Mouse (Mus musculus): ENCODE results near the gene Gm9508.
"Not testable (repeated sequence)": the region's sequence is repeated elsewhere in the genome, so short reads cannot be mapped to it uniquely, and the experiment has no call there.

Gene Gm9508

GRCm38 (mm10) chr10:77697133-77697532 is at the start of gene Gm9508:
Gene Gm9508, minus strand, starts transcription at chr10:77697233.
- no peak for DNase-seq (ENCODE audit: low spot score in 2 of 2)

GRCm38 (mm10) chr10:77741924-77742688 is 45.1 kb upstream of the Gm9508 start, which contains the start of gene Gm18596:
Gene Gm18596, minus strand, starts transcription at chr10:77742638.
- DNase-seq (ENCODE audit: low spot score in 2 of 2), result peak in 1 of 2 experiments; percentile 15

- DNase-seq (ENCODE audit: low spot score in 2 of 2), result no peak
Observed at GRCm38 (mm10) chr10:77738929-77739328, 41.9 kb upstream of the Gm9508 start.

- no peak for DNase-seq (ENCODE audit: low spot score in 2 of 2)
Observed at GRCm38 (mm10) chr10:77735928-77736327, 38.9 kb upstream of the Gm9508 start.

- no peak for DNase-seq (ENCODE audit: low spot score in 2 of 2)
Observed at GRCm38 (mm10) chr10:77729241-77729640, 32.2 kb upstream of the Gm9508 start.

GRCm38 (mm10) chr10:77728280-77728679 is 31.2 kb upstream of the Gm9508 start:
- no peak for DNase-seq (ENCODE audit: low spot score in 2 of 2)

- no peak for DNase-seq (ENCODE audit: low spot score in 2 of 2)
Observed at GRCm38 (mm10) chr10:77726186-77726585, 29.2 kb upstream of the Gm9508 start, which contains the start of gene Gm10100. Gene Gm10100, plus strand, starts transcription at chr10:77726486.

GRCm38 (mm10) chr10:77724855-77725254 is 27.8 kb upstream of the Gm9508 start:
- no peak for DNase-seq (ENCODE audit: low spot score in 2 of 2)

- DNase-seq (ENCODE audit: low spot score in 2 of 2), result not testable (repeated sequence)
Observed at GRCm38 (mm10) chr10:77720299-77720698, 23.3 kb upstream of the Gm9508 start, which contains the start of gene Krtap12-1. Gene Krtap12-1, plus strand, starts transcription at chr10:77720599.

GRCm38 (mm10) chr10:77715507-77715906 is 18.5 kb upstream of the Gm9508 start, which contains the start of gene Gm10142:
Gene Gm10142, plus strand, starts transcription at chr10:77715807.
- DNase-seq (ENCODE audit: low spot score in 2 of 2), result no peak

- no peak for DNase-seq (ENCODE audit: low spot score in 2 of 2)
Observed at GRCm38 (mm10) chr10:77713734-77714133, 16.7 kb upstream of the Gm9508 start.

- not testable (repeated sequence) for DNase-seq (ENCODE audit: low spot score in 2 of 2)
Observed at GRCm38 (mm10) chr10:77711157-77711556, 14.1 kb upstream of the Gm9508 start, which contains the start of gene Gm10024. Gene Gm10024, plus strand, starts transcription at chr10:77711457.

- DNase-seq (ENCODE audit: low spot score in 2 of 2), result no peak
Observed at GRCm38 (mm10) chr10:77709831-77710230, 12.8 kb upstream of the Gm9508 start.

- no peak for DNase-seq (ENCODE audit: low spot score in 2 of 2)
Observed at GRCm38 (mm10) chr10:77706326-77706725, 9.3 kb upstream of the Gm9508 start, which contains the start of gene Gm10272. Gene Gm10272, plus strand, starts transcription at chr10:77706626.

- not testable (repeated sequence) for DNase-seq (ENCODE audit: low spot score in 2 of 2)
Observed at GRCm38 (mm10) chr10:77690356-77690807, 6.7 kb downstream of the Gm9508 start, which contains the start of gene Gm19402. Gene Gm19402, minus strand, starts transcription at chr10:77690757.

GRCm38 (mm10) chr10:77687021-77687420 is 10.0 kb downstream of the Gm9508 start:
- DNase-seq (ENCODE audit: low spot score in 2 of 2), result no peak

GRCm38 (mm10) chr10:77685895-77686664 is 11.0 kb downstream of the Gm9508 start, which contains the start of gene Tspear:
Gene Tspear, plus strand, starts transcription at chr10:77686569.
- no peak for DNase-seq (ENCODE audit: low spot score in 2 of 2)

- DNase-seq (ENCODE audit: low spot score in 2 of 2), result no peak
Observed at GRCm38 (mm10) chr10:77684181-77684580, 12.9 kb downstream of the Gm9508 start.

GRCm38 (mm10) chr10:77682994-77683393 is 14.0 kb downstream of the Gm9508 start:
- no peak for DNase-seq (ENCODE audit: low spot score in 2 of 2)

GRCm38 (mm10) chr10:77677562-77677961 is 19.5 kb downstream of the Gm9508 start:
- no peak for DNase-seq (ENCODE audit: low spot score in 2 of 2)

- DNase-seq (ENCODE audit: low spot score in 2 of 2), result no peak
Observed at GRCm38 (mm10) chr10:77673765-77674164, 23.3 kb downstream of the Gm9508 start.

- no peak for DNase-seq (ENCODE audit: low spot score in 2 of 2)
Observed at GRCm38 (mm10) chr10:77671519-77671918, 25.5 kb downstream of the Gm9508 start.

All from urinary bladder, postnatal 4 days (tissue).